Mouse (Mus musculus): ENCODE data around the gene Sh3gl2. TPM values are rescaled to one million over a fixed set of nuclear protein-coding genes. Genes with fewer than 3 reads are reported as not detected.

The Sh3gl2 gene
- 4.1 and 6.9 TPM in 2 replicates for polyA plus RNA-seq (2016; fragmentation: Nextera tagmentation; extraction: Ambion mirVana)

DNA sequence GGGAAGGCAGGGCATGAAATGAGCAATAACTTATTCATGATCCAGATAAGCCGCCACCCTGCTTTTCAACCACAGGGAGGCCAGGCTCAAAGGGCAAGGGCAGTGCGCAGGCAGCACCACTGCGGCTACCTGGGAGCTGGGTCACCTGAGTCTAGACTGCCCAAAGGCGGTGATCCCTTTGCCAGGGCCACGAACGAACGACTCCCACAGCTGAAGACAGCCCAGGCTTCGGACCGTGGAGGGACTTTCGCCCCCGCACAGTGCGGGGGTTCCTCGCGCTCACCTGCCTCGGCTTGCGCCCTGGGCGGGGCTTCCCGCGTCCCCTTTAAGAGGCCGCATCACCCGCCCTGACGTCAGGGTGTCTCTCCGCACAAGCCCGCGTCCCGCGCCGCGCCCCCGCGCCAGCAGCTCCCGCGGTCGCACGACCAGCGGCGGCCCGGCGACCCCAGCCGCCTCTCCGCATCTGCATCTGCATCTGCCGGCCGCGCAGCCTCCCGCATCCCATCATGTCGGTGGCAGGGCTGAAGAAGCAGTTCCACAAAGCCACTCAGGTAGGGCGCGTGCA, at the start of gene Sh3gl2:
Gene Sh3gl2, plus strand, starts transcription at position 56 of the 565 bp plus-strand sequence.
- Histone ChIP-seq H3K4me1 (replicated peaks) (peaks cover 7% of the 10 kb centered on the region; the same call in 1 of the 2 replicates), H3K36me3 (no peaks in the 10 kb centered on the region), H3K27me3 (ENCODE audit: insufficient read depth, poor library complexity, severe bottlenecking) (peaks cover 64% of the 10 kb centered on the region), H3K27ac (peak within 1 kb of the TSS; percentile 84), H3K4me3 (peak within 1 kb of the TSS; percentile 83), H3K9me3 (no peaks in the 10 kb centered on the region)
- no peak for DNase-seq (ENCODE audit: low spot score)
- WGBS: 1% methylated on average over 48 of the region's 48 CpGs

DNA sequence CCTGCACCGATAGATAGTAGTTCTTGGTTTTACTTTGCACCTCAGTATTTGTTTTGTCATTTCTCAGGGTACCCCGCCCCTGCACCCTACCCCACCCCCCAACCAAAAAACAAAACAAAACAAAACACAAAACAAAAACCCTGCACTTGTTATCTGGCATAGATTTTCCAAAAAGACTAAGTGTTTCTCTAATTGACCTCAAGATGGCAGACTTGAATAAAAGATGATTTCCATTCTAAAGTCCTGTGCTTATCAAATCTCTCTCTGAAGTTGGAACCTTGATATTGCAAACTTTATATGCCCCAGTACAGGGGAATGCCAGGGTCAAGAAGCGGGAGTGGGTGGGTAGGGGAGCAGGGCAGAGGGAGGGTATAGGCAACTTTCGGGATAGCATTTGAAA, 43.8 kb upstream of the Sh3gl2 start:
- H3K9me3 ChIP-seq: no peaks in the 10 kb centered on the region
- H3K36me3 ChIP-seq: no peaks in the 10 kb centered on the region
- 0 out of 2 replicates have a peak, but pooled peaks cover 5% of the 10 kb centered on the region for H3K4me1 ChIP-seq (replicated peaks)
- no peak overlapping the region for H3K27ac ChIP-seq
- H3K27me3 ChIP-seq (ENCODE audit: insufficient read depth, poor library complexity, severe bottlenecking): no peaks in the 10 kb centered on the region; the same call in 1 of the 2 replicates
- no peak for DNase-seq (ENCODE audit: low spot score)
- no peak overlapping the region for H3K4me3 ChIP-seq
- 66% methylated on average over 4 of the region's 4 CpGs for WGBS

DNA sequence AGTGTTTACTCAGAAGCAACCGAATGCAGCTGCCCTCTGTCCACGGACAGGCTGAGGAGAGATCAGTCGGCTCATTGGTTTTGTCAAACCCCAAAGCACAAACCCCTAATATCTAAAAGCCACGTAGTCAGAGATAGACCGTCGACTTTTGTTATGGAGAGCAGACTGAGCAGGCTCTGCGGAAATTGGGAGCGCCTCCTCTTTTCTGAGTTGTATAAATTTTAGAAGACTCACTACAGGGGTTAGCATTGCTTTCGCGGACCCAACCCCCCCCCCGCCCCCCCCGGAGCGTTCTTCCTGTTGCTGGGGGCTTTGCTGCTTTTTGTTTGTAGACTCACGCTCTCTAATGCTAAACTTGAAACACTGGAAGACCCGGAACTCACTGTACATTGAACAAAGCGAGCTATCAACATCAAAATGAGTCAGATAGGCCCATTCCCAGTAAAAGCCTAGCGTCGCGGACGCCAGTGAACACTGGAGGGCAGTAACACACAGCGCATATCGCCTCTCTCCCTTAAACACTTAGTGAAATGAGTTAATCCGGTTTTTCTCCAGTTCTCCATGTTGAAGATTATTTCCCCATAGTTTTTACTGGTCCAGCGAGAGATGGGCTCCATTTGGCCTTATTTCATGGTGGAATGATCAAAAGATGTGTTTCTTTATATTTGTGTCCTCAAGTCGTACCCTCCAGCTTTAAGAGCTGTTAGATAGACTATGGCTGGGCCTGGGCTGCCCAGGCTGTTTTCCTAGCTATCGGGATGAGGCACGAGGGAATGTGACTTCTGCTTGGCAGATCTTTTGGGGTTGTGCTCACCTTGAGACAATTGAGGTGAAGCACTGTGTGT, 42.2 kb upstream of the Sh3gl2 start:
- Histone ChIP-seq H3K36me3 (no peaks in the 10 kb centered on the region), H3K27me3 (ENCODE audit: insufficient read depth, poor library complexity, severe bottlenecking) (no peaks in the 10 kb centered on the region; the same call in 1 of the 2 replicates), H3K27ac (no peak overlapping the region), H3K4me3 (0 out of 2 replicates have a peak overlapping the region, but pooled peaks have one; percentile 13), H3K4me1 (replicated peaks) (0 out of 2 replicates have a peak, but pooled peaks cover 5% of the 10 kb centered on the region), H3K9me3 (no peaks in the 10 kb centered on the region)
- WGBS: 26% methylated on average over 27 of the region's 27 CpGs
- peak; percentile 70 for DNase-seq (ENCODE audit: low spot score)

DNA sequence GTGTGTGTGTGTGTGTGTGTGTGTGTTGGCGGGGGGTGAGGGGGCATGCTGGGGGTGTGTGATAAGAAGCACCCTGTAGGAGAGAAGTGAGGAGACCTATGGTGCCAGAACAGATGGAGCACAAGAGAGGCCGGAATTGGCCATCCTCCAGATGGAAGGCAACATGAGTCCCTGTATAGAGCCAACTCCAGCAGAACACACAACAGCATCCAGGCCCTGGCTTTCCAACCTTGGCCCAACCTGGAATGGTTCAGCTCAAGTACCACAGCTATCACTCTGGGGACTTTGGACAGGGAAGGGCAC, 41.7 kb upstream of the Sh3gl2 start:
- 88% methylated on average over 2 of the region's 2 CpGs for WGBS

DNA sequence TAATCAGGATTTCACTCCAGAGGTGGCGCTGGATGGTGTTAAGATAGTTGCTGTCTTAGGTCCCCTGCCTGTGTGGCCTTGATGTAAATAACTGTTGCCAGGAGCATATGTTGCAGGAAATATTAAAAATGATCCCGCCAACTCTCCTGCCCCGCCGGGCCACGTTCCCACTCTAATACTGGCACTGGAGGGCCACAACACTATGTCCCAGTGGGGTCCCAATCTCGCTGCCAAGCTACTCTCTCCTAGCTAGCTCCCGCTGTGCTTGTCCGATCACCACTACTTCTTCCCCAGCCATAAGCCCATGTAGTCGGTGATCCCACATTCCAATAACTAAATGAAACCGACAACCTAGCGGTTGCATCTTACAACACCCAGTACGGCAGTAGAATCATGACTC, 36.9 kb upstream of the Sh3gl2 start:
- H3K4me1 ChIP-seq (replicated peaks): 0 out of 2 replicates have a peak, but pooled peaks cover 1% of the 10 kb centered on the region
- H3K27me3 ChIP-seq (ENCODE audit: insufficient read depth, poor library complexity, severe bottlenecking): no peaks in the 10 kb centered on the region
- no peak for DNase-seq (ENCODE audit: low spot score)
- no peak overlapping the region for H3K4me3 ChIP-seq
- no peak overlapping the region for H3K27ac ChIP-seq
- no peaks in the 10 kb centered on the region for H3K36me3 ChIP-seq
- H3K9me3 ChIP-seq: no peaks in the 10 kb centered on the region
- WGBS: 94% methylated on average over 12 of the region's 12 CpGs

More for the DNA sequence above, 41.7 kb upstream of the Sh3gl2 start:
- H3K27ac ChIP-seq: no peak overlapping the region
- DNase-seq (ENCODE audit: low spot score): no peak
- H3K4me1 ChIP-seq (replicated peaks): 0 out of 2 replicates have a peak, but pooled peaks cover 5% of the 10 kb centered on the region
- H3K27me3 ChIP-seq (ENCODE audit: insufficient read depth, poor library complexity, severe bottlenecking): no peaks in the 10 kb centered on the region; the same call in 1 of the 2 replicates
- H3K36me3 ChIP-seq: no peaks in the 10 kb centered on the region
- no peaks in the 10 kb centered on the region for H3K9me3 ChIP-seq
- no peak overlapping the region for H3K4me3 ChIP-seq

DNA sequence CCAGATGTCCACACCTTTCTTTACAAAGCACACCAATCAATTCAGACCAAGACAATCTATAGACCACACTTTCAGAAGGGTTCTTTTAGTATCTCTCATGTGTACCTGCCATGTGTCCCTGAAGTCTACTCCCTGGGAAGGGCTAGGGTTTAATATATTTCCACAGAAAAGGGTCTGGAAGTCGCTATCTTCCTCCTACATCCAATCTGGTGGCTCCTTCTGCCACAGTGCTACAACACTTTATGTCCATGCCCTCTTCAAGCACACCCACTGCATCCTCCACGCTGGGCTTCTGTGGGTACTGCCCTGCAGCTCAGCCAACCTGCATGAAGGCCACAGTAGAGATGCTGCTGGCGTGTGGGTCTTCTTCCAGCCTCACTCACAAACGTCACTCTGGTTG, 29.5 kb upstream of the Sh3gl2 start:
- Histone ChIP-seq H3K27me3 (ENCODE audit: insufficient read depth, poor library complexity, severe bottlenecking) (no peaks in the 10 kb centered on the region), H3K27ac (no peak overlapping the region), H3K4me3 (no peak overlapping the region), H3K9me3 (no peaks in the 10 kb centered on the region), H3K36me3 (no peaks in the 10 kb centered on the region), H3K4me1 (replicated peaks) (no peaks in the 10 kb centered on the region)
- no peak for DNase-seq (ENCODE audit: low spot score)
- 88% methylated on average over 4 of the region's 4 CpGs for WGBS

DNA sequence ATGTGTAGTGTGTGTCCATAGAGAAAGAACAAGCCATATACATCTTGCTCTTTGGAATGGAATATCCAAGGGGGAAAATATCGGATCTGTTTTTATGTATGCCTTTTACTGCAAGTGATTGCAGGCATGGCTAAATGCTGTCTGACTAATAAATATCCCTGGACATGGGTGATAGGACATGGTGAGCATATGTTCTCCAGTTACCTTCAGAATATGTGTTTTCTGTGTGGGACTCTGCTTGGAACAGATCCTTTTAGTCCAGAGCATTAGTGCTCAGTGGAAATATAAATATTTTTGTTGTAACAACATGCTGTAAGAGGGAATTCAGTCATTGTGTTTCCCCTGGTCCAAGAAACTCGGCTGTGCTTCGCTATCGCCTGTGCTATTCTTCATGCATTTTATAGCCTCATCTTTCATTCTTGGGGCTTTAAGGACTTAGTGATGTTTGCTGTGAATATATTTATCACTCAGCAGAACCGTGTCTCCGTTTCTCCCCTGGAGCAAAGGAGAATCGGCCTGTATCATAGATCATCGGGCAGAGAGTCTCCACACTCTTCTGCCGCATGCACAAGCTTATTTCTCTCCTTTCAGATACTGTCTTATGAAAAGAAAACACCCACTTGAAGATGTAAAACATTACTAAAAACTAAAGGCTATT, 26.4 kb upstream of the Sh3gl2 start:
- H3K36me3 ChIP-seq: no peaks in the 10 kb centered on the region
- no peak overlapping the region for H3K4me3 ChIP-seq
- no peaks in the 10 kb centered on the region for H3K27me3 ChIP-seq (ENCODE audit: insufficient read depth, poor library complexity, severe bottlenecking)
- H3K4me1 ChIP-seq (replicated peaks): no peaks in the 10 kb centered on the region
- H3K9me3 ChIP-seq: no peaks in the 10 kb centered on the region
- WGBS: 91% methylated on average over 9 of the region's 9 CpGs
- no peak for DNase-seq (ENCODE audit: low spot score)
- no peak overlapping the region for H3K27ac ChIP-seq

DNA sequence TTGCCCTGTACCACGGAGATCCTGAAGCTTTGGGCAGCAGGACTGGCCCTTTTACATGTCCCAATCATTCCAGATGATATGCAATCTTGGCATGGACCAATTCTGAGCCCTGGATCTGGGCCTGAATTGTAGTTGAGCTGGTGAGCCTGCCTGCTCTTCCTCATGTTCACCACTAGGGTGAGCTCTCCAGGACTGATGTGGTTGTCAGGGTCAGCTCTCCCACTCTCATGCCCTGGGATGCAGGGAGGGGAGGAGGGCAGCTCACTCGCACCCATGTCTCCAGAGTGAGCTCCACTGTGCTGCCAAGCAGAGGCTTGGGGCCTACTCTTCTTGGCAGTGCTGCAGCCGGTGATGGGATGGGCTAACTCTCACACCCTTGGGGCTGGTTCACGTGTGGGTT, 18.9 kb upstream of the Sh3gl2 start:
- no peak for DNase-seq (ENCODE audit: low spot score)
- no peak overlapping the region for H3K4me3 ChIP-seq
- no peaks in the 10 kb centered on the region for H3K27me3 ChIP-seq (ENCODE audit: insufficient read depth, poor library complexity, severe bottlenecking)
- no peak overlapping the region for H3K27ac ChIP-seq
- H3K36me3 ChIP-seq: no peaks in the 10 kb centered on the region
- 63% methylated on average over 4 of the region's 4 CpGs for WGBS
- no peaks in the 10 kb centered on the region for H3K9me3 ChIP-seq
- no peaks in the 10 kb centered on the region for H3K4me1 ChIP-seq (replicated peaks)

DNA sequence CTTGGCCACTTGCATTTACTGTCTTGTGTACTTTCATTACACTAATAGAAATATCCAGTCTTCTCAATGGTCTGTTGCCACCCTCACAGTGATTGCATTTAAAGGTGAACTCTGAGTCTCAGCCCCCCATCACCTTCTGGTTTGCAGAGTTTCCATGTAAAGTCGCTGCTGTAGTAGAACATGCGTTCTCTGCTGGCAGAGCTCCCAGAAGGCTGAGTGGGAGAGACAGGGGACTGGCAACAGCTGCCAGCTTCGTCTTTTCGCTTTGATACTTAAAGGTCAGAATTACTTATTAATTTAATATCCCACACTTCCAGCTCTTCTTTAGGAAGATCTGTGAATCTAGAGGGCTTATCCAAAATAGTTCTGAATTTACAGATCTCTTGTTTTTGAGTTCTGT, 8.7 kb upstream of the Sh3gl2 start:
- Histone ChIP-seq H3K36me3 (no peaks in the 10 kb centered on the region), H3K27me3 (ENCODE audit: insufficient read depth, poor library complexity, severe bottlenecking) (no peaks in the 10 kb centered on the region), H3K9me3 (no peaks in the 10 kb centered on the region), H3K4me3 (no peak overlapping the region), H3K4me1 (replicated peaks) (no peaks in the 10 kb centered on the region), H3K27ac (no peak overlapping the region)
- 85% methylated on average over 4 of the region's 4 CpGs for WGBS
- DNase-seq (ENCODE audit: low spot score): no peak

DNA sequence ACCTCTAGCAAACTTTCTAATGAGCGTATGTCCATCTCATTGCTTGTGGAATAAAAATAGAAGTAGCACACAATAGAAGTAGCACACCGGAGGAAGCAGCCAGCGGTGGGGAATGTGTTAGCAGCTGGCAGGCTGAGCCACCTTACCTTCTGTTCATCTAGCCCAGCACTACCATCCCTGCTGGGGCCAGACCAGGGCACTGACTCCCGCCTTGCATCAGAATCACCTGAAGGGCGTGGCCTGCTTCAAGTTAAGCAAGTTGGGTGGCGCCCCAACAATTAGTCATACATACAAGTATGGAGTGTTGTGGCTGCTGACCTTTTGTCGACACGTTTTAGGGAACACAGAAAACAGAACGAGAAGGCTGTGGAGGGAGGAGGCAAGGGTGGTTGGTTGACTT, 6.5 kb upstream of the Sh3gl2 start:
- 85% methylated on average over 9 of the region's 9 CpGs for WGBS
- H3K4me1 ChIP-seq (replicated peaks): no peaks in the 10 kb centered on the region

DNA sequence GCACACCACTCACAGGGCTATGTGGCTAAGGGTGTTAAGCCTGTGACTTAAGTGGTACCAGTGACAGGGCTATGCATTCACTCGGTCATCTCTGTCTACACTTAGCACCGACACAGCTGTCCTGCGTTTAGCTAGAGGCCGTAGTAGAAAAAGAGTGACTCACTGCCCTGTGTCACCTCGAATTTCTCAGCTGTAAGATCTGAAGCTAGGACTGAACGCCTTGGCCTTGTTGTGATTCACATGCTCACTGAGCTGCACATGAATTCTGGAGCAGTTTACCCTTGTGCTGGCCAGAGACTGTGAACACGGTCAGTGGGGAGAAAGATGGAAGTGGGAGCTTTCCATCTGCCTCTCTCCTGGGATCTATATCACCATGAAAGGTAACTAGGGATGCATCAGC, 2.3 kb upstream of the Sh3gl2 start:
- DNase-seq (ENCODE audit: low spot score): no peak
- Histone ChIP-seq H3K27ac (no peak overlapping the region), H3K27me3 (ENCODE audit: insufficient read depth, poor library complexity, severe bottlenecking) (peaks cover 56% of the 10 kb centered on the region), H3K4me3 (no peak overlapping the region), H3K9me3 (no peaks in the 10 kb centered on the region), H3K4me1 (replicated peaks) (peaks cover 7% of the 10 kb centered on the region; the same call in 1 of the 2 replicates), H3K36me3 (no peaks in the 10 kb centered on the region)
- 78% methylated on average over 7 of the region's 7 CpGs for WGBS

More for the DNA sequence above, 6.5 kb upstream of the Sh3gl2 start:
- Histone ChIP-seq H3K27me3 (ENCODE audit: insufficient read depth, poor library complexity, severe bottlenecking) (peaks cover 16% of the 10 kb centered on the region), H3K9me3 (no peaks in the 10 kb centered on the region), H3K36me3 (no peaks in the 10 kb centered on the region), H3K27ac (no peak overlapping the region), H3K4me3 (no peak overlapping the region)
- DNase-seq (ENCODE audit: low spot score): no peak

DNA sequence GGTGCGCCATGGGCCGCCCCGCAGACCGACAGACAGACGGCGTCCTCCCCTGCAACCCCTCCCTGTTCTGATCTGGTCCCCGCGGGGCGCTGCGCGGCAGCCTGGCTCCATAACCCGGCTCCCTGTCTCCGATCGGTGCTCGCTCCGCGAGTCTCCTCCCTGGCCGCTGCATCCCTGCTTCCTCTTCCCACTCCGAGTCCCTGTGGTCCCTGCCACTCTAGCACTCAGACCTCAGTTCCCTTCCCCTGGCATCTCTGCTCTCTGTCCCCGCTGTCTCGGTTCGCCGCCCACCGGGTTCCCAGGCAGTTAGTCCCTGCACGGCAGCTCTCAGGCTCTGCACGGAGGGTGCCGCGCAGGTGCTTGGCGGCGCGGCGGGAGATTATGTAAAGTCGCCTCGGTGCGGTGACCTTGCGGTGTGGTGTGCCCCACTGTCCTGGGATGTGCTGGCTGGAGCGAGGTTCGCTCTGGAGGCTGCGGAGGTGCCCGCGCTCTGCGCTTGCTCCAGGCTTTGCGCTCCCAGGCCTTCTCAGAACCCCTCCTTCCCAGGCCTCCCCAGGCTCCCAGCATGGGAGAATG, 798 bp downstream of the Sh3gl2 start:
- peak overlapping the region; percentile 83 for H3K4me3 ChIP-seq
- H3K36me3 ChIP-seq: no peaks in the 10 kb centered on the region
- under 1% methylated on average over 43 of the region's 43 CpGs for WGBS
- peak overlapping the region; percentile 84 for H3K27ac ChIP-seq
- H3K27me3 ChIP-seq (ENCODE audit: insufficient read depth, poor library complexity, severe bottlenecking): peaks cover 64% of the 10 kb centered on the region
- peak; percentile 67 for DNase-seq (ENCODE audit: low spot score)
- H3K9me3 ChIP-seq: no peaks in the 10 kb centered on the region
- peaks cover 7% of the 10 kb centered on the region; the same call in 1 of the 2 replicates for H3K4me1 ChIP-seq (replicated peaks)

Measured in hindbrain, embryonic 10.5 days (tissue).